Mouse (Mus musculus) heart, adult 2 months (tissue): ENCODE measurements at regions not wholly inside any gene's neighbourhood (a gene's known extent, or its start where the extent isn't known, plus 50 kb on each side); places are given as distances from the start of the nearest gene placed in this dataset.

Experiments used
- DNase-seq, 2 experiments: peaks; one replicate each; pipeline ENCODE4 v3.0.0; 2021
- H3K27ac ChIP-seq: fragments of 200-600 bp; 2 replicates; pipeline ENCODE4 v1.8.1; 2022
- H3K27me3 ChIP-seq: fragments of 200-500 bp; 2 replicates; pipeline ENCODE4 v1.6.1; 2012; ENCODE audit warnings: mild to moderate bottlenecking, low read length, inconsistent platforms, mixed read lengths; ENCODE audit not compliant: control insufficient read depth, insufficient read depth
- H3K36me3 ChIP-seq: fragments of 200-500 bp; 2 replicates; pipeline ENCODE4 v1.6.1; 2012; ENCODE audit warnings: low read length, inconsistent platforms; ENCODE audit not compliant: control insufficient read depth, insufficient read depth
- H3K4me1 ChIP-seq: fragments of 200-500 bp; 2 replicates; pipeline ENCODE4 v1.6.1; 2011; ENCODE audit warnings: low read length; ENCODE audit not compliant: control insufficient read depth, insufficient read depth
- H3K4me3 ChIP-seq: fragments of 200-600 bp; 2 replicates; pipeline ENCODE4 v1.8.1; 2022
- H3K79me2 ChIP-seq: fragments of 200-500 bp; replicated peaks from 2 replicates; pipeline ENCODE4 v1.6.1; 2012; ENCODE audit warnings: mild to moderate bottlenecking, inconsistent platforms, low read length, moderate library complexity, mixed read lengths; ENCODE audit not compliant: control insufficient read depth, insufficient read depth
- H3K9ac ChIP-seq: fragments of 200-500 bp; 2 replicates; pipeline ENCODE4 v1.6.1; 2012; ENCODE audit warnings: low read depth, mild to moderate bottlenecking, control low read depth, inconsistent platforms, low read length, mixed read lengths
- CTCF ChIP-seq: fragments of 200-600 bp; IDR thresholded peaks from 2 replicates; pipeline ENCODE4 v1.8.1; 2022; ENCODE audit warnings: antibody characterized with exemption, mild to moderate bottlenecking, moderate library complexity
- EP300 ChIP-seq: fragments of 200-500 bp; IDR thresholded peaks from 2 replicates; pipeline ENCODE4 v1.6.1; 2011; ENCODE audit warnings: low read depth, low read length, control low read depth; ENCODE audit not compliant: insufficient read depth
- POLR2A ChIP-seq: fragments of 200-500 bp; IDR thresholded peaks from 2 replicates; pipeline ENCODE4 v1.6.1; 2011; ENCODE audit warnings: mild to moderate bottlenecking, low read depth, low read length, control low read depth; ENCODE audit not compliant: insufficient read depth
- WGBS: fragments of 180-500 bp; shearing (Covaris S2); methylation state at CpG from one replicate; pipeline ENCODE4 v1.1.7; 2018; 5-methylcytosine and 5-hydroxymethylcytosine counted together
- intact Hi-C: fragments of 180-260 bp; cut with DNase I; formaldehyde crosslinking; loops from one replicate; pipeline ENCODE4 v1.15.1; 2025

DNA sequence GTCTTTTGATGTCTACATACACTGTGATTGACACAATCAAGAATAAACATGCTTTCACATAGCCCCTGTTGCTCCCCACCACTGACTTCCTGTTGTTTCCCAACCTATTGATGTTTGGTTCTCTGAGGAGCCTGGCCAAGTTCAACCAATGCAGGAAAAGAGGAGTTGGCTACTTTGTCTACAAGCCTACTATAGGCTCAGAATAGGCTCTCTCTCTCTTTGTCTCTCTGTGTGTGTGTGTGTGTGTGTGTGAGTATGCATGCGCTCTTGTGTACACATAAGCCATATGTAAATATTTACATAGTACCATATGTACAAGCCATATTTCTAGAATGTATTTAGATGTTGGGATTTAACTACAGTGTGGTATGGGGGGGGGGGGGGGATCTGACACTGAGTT lies 222.6 kb downstream of the Tex36 start:
- no peaks in the 10 kb centered on the region for H3K4me1 ChIP-seq
- H3K79me2 ChIP-seq = no peaks in the 10 kb centered on the region
- no peak overlapping the region for H3K27ac ChIP-seq
- no peaks in the 10 kb centered on the region for H3K36me3 ChIP-seq
- no peak overlapping the region for H3K4me3 ChIP-seq
- intact Hi-C loops = no loop called here
- WGBS = 71% methylated on average over 1 of the region's 1 CpGs
- TF ChIP-seq EP300 (no peak), CTCF (no peak), POLR2A (no peak)
- H3K9ac ChIP-seq = no peak overlapping the region
- DNase-seq = no peak
- no peaks in the 10 kb centered on the region for H3K27me3 ChIP-seq

DNA sequence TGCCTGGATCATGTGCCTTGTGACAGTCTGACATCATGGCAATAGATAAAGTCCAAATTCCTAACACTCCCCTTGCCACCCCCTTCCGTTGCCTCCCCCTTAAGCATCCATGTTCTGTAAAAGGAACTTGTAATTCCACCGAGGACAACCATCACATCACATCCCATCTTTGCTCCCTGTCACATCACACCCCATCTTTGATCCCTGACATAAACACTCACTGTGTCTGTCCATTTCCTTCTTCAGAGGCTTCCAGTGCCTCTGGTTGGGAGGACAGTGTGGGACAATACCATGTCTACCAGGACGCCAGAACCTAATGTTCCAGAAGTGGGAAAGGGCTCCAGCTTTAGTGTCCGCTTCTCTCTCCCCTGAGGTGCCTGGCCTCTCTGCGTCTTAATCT lies 223.6 kb downstream of the Tex36 start:
- Histone ChIP-seq H3K9ac (no peak overlapping the region), H3K4me1 (no peaks in the 10 kb centered on the region), H3K27me3 (no peaks in the 10 kb centered on the region; the same call in 1 of the 2 replicates), H3K79me2 (no peaks in the 10 kb centered on the region), H3K36me3 (no peaks in the 10 kb centered on the region), H3K4me3 (no peak overlapping the region), H3K27ac (no peak overlapping the region)
- WGBS = 77% methylated on average over 5 of the region's 5 CpGs
- no peak for DNase-seq
- TF ChIP-seq EP300 (no peak), CTCF (no peak), POLR2A (no peak)
- intact Hi-C loops = no loop called here

DNA sequence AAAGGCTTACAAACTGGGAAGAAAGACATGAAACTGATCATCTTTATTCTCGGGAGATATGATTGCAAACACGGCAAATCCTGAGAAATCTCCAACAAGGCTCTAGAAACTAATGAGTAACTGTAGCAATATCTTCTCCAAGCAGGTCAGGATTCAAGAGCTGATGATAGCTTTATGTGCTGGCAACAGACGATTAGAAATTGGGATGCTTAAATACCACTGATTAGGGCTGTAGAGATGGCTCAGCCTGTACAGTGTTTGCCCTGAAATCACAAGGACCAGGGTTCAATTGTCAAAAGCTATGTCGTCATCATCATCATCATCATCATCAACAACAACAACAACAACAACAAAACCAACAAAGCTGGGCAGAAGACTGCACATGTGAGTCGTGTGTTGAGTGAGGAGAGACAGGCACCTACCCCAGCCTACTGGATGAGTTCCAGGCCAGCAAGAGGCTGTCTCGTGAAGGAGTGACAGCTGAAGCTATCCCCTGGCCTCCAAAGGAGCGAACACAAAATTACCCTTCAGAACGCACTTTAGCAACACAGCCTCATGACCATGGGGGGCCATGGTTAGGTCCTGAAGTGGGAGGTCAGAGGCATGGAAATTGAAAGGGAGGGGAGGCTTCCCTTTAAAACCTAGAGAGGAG lies 225.0 kb downstream of the Tex36 start:
- Histone ChIP-seq H3K4me1 (no peaks in the 10 kb centered on the region), H3K27ac (no peak overlapping the region), H3K27me3 (no peaks in the 10 kb centered on the region; the same call in 1 of the 2 replicates), H3K79me2 (no peaks in the 10 kb centered on the region), H3K9ac (no peak overlapping the region), H3K4me3 (no peak overlapping the region), H3K36me3 (no peaks in the 10 kb centered on the region)
- WGBS = 57% methylated on average over 8 of the region's 8 CpGs
- no peak for DNase-seq
- TF ChIP-seq EP300 (no peak), POLR2A (no peak), CTCF (no peak)
- intact Hi-C loops = no loop called here

DNA sequence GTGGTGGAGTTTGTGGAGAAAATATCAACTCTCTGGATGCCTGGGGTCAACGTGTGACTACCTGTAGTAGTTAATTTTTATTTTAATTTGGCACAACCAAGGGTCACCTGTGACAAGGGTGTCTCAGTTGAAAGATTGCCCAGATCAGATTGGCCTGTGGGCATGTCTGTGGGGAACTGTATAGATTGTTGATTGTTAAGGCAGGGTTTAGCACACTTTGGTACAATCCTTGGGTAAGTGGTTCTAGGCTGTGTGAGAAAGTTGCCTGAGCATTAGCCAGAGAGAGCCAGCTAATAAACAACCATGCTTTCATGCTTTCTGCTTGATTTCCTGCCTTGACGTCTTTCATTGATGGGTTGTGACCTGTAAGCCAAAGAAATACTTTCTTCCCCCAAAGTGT lies 229.3 kb downstream of the Tex36 start:
- TF ChIP-seq POLR2A (no peak), CTCF (no peak), EP300 (no peak)
- Histone ChIP-seq H3K27me3 (no peaks in the 10 kb centered on the region; the same call in 1 of the 2 replicates), H3K79me2 (no peaks in the 10 kb centered on the region), H3K36me3 (no peaks in the 10 kb centered on the region), H3K27ac (no peak overlapping the region), H3K9ac (no peak overlapping the region), H3K4me3 (no peak overlapping the region), H3K4me1 (no peaks in the 10 kb centered on the region)
- no peak for DNase-seq
- intact Hi-C loops = no loop called here
- WGBS = 64% methylated on average over 2 of the region's 2 CpGs

DNA sequence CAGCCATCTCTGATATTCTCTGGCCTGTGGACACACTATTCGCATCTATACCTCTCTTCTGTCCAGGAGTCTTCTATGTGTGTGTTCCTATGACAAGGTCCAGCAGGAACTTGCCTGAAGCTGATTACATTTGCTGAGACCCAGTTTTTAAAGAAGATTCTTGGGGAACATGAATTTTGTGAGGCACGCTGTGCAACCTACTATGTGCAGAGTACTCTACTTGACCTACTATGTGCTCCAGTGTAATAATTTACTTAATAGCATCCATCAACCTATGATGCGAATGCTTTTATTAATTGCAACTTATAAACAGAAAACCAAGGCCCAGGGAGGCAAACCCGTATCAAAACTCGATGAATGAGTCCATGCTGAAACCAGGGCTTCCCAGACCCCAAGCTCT lies 231.4 kb downstream of the Tex36 start:
- H3K79me2 ChIP-seq = no peaks in the 10 kb centered on the region
- TF ChIP-seq CTCF (no peak), POLR2A (no peak), EP300 (no peak)
- H3K36me3 ChIP-seq = no peaks in the 10 kb centered on the region
- H3K9ac ChIP-seq = no peak overlapping the region
- no peak overlapping the region for H3K27ac ChIP-seq
- no peak for DNase-seq
- H3K27me3 ChIP-seq = no peaks in the 10 kb centered on the region; the same call in 1 of the 2 replicates
- intact Hi-C loops = no loop called here
- H3K4me3 ChIP-seq = no peak overlapping the region
- no peaks in the 10 kb centered on the region for H3K4me1 ChIP-seq
- WGBS = 88% methylated on average over 5 of the region's 5 CpGs

DNA sequence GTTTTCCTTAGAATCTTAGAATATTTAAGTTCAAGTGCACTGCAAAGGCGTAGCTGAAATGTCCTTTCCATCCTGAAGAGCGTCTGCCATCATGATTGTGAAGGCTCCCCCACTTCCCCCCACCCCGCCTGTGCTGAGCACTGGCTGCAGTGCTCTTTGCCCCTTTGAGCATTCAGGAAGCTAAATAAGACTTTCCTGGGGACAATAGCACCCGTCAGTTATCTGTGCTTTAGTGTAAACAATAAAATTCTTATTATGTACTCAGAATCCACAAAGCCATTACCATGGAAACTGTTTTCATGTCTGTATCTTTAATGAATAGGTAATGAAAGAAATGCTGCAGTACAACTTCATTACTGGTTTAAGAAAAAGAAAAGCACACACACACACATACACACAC lies 237.4 kb downstream of the Tex36 start:
- Histone ChIP-seq H3K9ac (no peak overlapping the region), H3K4me1 (no peaks in the 10 kb centered on the region), H3K79me2 (no peaks in the 10 kb centered on the region), H3K27me3 (no peaks in the 10 kb centered on the region), H3K27ac (no peak overlapping the region), H3K36me3 (no peaks in the 10 kb centered on the region), H3K4me3 (no peak overlapping the region)
- WGBS = 31% methylated on average over 4 of the region's 4 CpGs
- intact Hi-C loops = no loop called here
- no peak for DNase-seq
- no peak for TF ChIP-seq CTCF
- no peak for TF ChIP-seq EP300
- TF ChIP-seq POLR2A = no peak
